Comparison of ENCODE assay signal across 21 mouse cellular contexts in the genomic region with DNA sequence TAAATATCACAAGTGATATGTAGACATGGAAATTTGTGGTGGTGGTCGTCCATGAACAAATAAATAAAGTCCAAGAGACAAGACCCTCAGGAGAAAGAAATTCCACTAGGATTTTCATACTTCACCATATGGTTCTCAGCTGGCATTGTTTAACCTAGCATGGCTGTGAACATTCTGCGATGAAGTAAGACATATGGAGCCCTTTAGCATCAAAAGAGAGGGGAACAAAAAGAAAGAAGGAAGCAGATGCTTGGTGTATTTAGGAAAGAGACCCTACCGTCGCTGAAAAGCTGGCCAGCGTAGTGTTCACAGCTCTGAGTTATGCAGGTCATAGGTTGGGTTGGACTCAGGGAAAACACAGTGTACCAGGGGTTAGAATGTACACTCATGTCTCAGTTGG.
DNase-seq lines count a peak whose midpoint lies in the region; ATAC-seq and TF ChIP-seq lines count a peak whose summit lies in the region.
"Had no signal": no experiment of that assay in that cellular context is flagged by ENCODE, and none has a peak within 500 bp of the region (broad histone marks: within the 10 kb centered on the region; RNA-seq: fewer than 3 reads in every experiment).

No protein-coding gene starts in this region.

- no peaks in the 10 kb centered on the region for H3K36me3 ChIP-seq in embryonic facial prominence, embryonic 11.5 days (replicated peaks; ENCODE audit: control insufficient read depth, insufficient read depth, low read depth, low read length)
- no peaks in the 10 kb centered on the region for H3K36me3 ChIP-seq in embryonic facial prominence, embryonic 10.5 days (replicated peaks)
- no peaks in the 10 kb centered on the region for H3K36me3 ChIP-seq in hindbrain, embryonic 11.5 days (ENCODE audit: control insufficient read depth, insufficient read depth, low read length)
- H3K36me3 ChIP-seq in hindbrain, postnatal 0 days (ENCODE audit: insufficient read depth, low read length) = no peaks in the 10 kb centered on the region
- H3K36me3 ChIP-seq in intestine, embryonic 16.5 days (ENCODE audit: control insufficient read depth, insufficient read depth, low read length) = no peaks in the 10 kb centered on the region
- H3K36me3 ChIP-seq: embryonic facial prominence, embryonic 15.5 days; heart, embryonic 10.5 days; hindbrain, embryonic 13.5 days; intestine, embryonic 15.5 days had no signal

- no peak overlapping the region for H3K4me3 ChIP-seq in embryonic facial prominence, embryonic 11.5 days (ENCODE audit: low read depth, low read length)
- H3K4me3 ChIP-seq in embryonic facial prominence, embryonic 10.5 days = no peak overlapping the region
- no peak overlapping the region for H3K4me3 ChIP-seq in hindbrain, embryonic 11.5 days (ENCODE audit: low read depth, low read length)
- H3K4me3 ChIP-seq in hindbrain, postnatal 0 days (ENCODE audit: low read length) = no peak overlapping the region
- H3K4me3 ChIP-seq in intestine, embryonic 16.5 days (ENCODE audit: low read length) = no peak overlapping the region
- H3K4me3 ChIP-seq: embryonic facial prominence, embryonic 15.5 days; heart, embryonic 10.5 days; hindbrain, embryonic 13.5 days; intestine, embryonic 15.5 days had no signal

- no peaks in the 10 kb centered on the region for H3K4me1 ChIP-seq in embryonic facial prominence, embryonic 11.5 days (ENCODE audit: control insufficient read depth, insufficient read depth, low read length)
- no peaks in the 10 kb centered on the region for H3K4me1 ChIP-seq in embryonic facial prominence, embryonic 10.5 days
- H3K4me1 ChIP-seq in hindbrain, embryonic 11.5 days (replicated peaks; ENCODE audit: control insufficient read depth, insufficient read depth, low read length) = no peaks in the 10 kb centered on the region
- no peaks in the 10 kb centered on the region for H3K4me1 ChIP-seq in hindbrain, postnatal 0 days (ENCODE audit: insufficient read depth, low read length)
- H3K4me1 ChIP-seq in intestine, embryonic 16.5 days (ENCODE audit: control insufficient read depth, insufficient read depth, low read length) = no peaks in the 10 kb centered on the region
- H3K4me1 ChIP-seq: embryonic facial prominence, embryonic 15.5 days; heart, embryonic 10.5 days; hindbrain, embryonic 13.5 days; intestine, embryonic 15.5 days had no signal

- H3K9me3 ChIP-seq in embryonic facial prominence, embryonic 11.5 days (replicated peaks; ENCODE audit: control insufficient read depth, low read length) = no peaks in the 10 kb centered on the region
- no peaks in the 10 kb centered on the region for H3K9me3 ChIP-seq in embryonic facial prominence, embryonic 10.5 days
- H3K9me3 ChIP-seq in hindbrain, embryonic 11.5 days (ENCODE audit: control insufficient read depth, low read length) = no peaks in the 10 kb centered on the region
- H3K9me3 ChIP-seq in hindbrain, postnatal 0 days (ENCODE audit: low read length) = no peaks in the 10 kb centered on the region
- no peaks in the 10 kb centered on the region for H3K9me3 ChIP-seq in intestine, embryonic 16.5 days (ENCODE audit: control insufficient read depth, low read length)
- H3K9me3 ChIP-seq: embryonic facial prominence, embryonic 15.5 days; heart, embryonic 10.5 days; hindbrain, embryonic 13.5 days; intestine, embryonic 15.5 days had no signal

- H3K27me3 ChIP-seq in embryonic facial prominence, embryonic 11.5 days (ENCODE audit: control insufficient read depth, insufficient read depth, low read length) = no peaks in the 10 kb centered on the region
- H3K27me3 ChIP-seq in embryonic facial prominence, embryonic 10.5 days (replicated peaks; ENCODE audit: low read depth, poor library complexity, severe bottlenecking) = no peaks in the 10 kb centered on the region
- H3K27me3 ChIP-seq in hindbrain, embryonic 11.5 days (ENCODE audit: control insufficient read depth, insufficient read depth, low read length) = no peaks in the 10 kb centered on the region
- no peaks in the 10 kb centered on the region for H3K27me3 ChIP-seq in hindbrain, postnatal 0 days (ENCODE audit: insufficient read depth, low read length)
- H3K27me3 ChIP-seq in intestine, embryonic 16.5 days (replicated peaks; ENCODE audit: control insufficient read depth, insufficient read depth, low read length) = no peaks in the 10 kb centered on the region
- H3K27me3 ChIP-seq: embryonic facial prominence, embryonic 15.5 days; hindbrain, embryonic 13.5 days; intestine, embryonic 15.5 days had no signal

- no peak for TF ChIP-seq CTCF in hindbrain, postnatal 0 days (IDR thresholded peaks at IDR 0.05; ENCODE audit: low read depth)

- H3K4me2 ChIP-seq in embryonic facial prominence, embryonic 11.5 days (ENCODE audit: low read depth, low read length) = no peak overlapping the region
- H3K4me2 ChIP-seq in hindbrain, embryonic 11.5 days (replicated peaks; ENCODE audit: low read depth, low read length) = no peak overlapping the region
- H3K4me2 ChIP-seq in hindbrain, postnatal 0 days (ENCODE audit: low read depth, low read length) = no peak overlapping the region
- no peak overlapping the region for H3K4me2 ChIP-seq in intestine, embryonic 16.5 days (ENCODE audit: low read depth, low read length)
- H3K4me2 ChIP-seq: embryonic facial prominence, embryonic 15.5 days; hindbrain, embryonic 13.5 days; intestine, embryonic 15.5 days had no signal

- no peak overlapping the region for H3K27ac ChIP-seq in embryonic facial prominence, embryonic 11.5 days (replicated peaks; ENCODE audit: low read depth, low read length)
- no peak overlapping the region for H3K27ac ChIP-seq in embryonic facial prominence, embryonic 10.5 days (replicated peaks)
- H3K27ac ChIP-seq in hindbrain, embryonic 11.5 days (ENCODE audit: low read depth, low read length) = no peak overlapping the region
- no peak overlapping the region for H3K27ac ChIP-seq in hindbrain, postnatal 0 days
- H3K27ac ChIP-seq in intestine, embryonic 16.5 days (ENCODE audit: low read length) = no peak overlapping the region
- H3K27ac ChIP-seq: embryonic facial prominence, embryonic 15.5 days; heart, embryonic 10.5 days; hindbrain, embryonic 13.5 days; intestine, embryonic 15.5 days had no signal

- 31% methylated on average over 5 of the region's 5 CpGs for WGBS in embryonic facial prominence, embryonic 11.5 days
- 55% methylated on average over 5 of the region's 5 CpGs for WGBS in embryonic facial prominence, embryonic 10.5 days
- WGBS in hindbrain, embryonic 11.5 days = 54% methylated on average over 5 of the region's 5 CpGs
- 47% methylated on average over 5 of the region's 5 CpGs for WGBS in hindbrain, postnatal 0 days
- 56% methylated on average over 5 of the region's 5 CpGs for WGBS in intestine, embryonic 16.5 days

- ATAC-seq in embryonic facial prominence, embryonic 11.5 days (replicated peaks; ENCODE audit: insufficient number of reproducible peaks, low FRiP score, low TSS enrichment, low read depth) = no peak
- ATAC-seq in hindbrain, embryonic 11.5 days (ENCODE audit: low FRiP score) = peak; percentile 33; the same call in 1 of the 2 replicates
- no peak for ATAC-seq in hindbrain, postnatal 0 days
- ATAC-seq in intestine, embryonic 16.5 days = no peak
- ATAC-seq: intestine, embryonic 15.5 days had no signal

- no peak overlapping the region for H3K9ac ChIP-seq in embryonic facial prominence, embryonic 11.5 days (replicated peaks; ENCODE audit: low read length)
- H3K9ac ChIP-seq in hindbrain, embryonic 11.5 days (ENCODE audit: low read depth, low read length) = no peak overlapping the region
- no peak overlapping the region for H3K9ac ChIP-seq in hindbrain, postnatal 0 days (replicated peaks; ENCODE audit: low read length)
- no peak overlapping the region for H3K9ac ChIP-seq in intestine, embryonic 16.5 days (ENCODE audit: low read depth, low read length)
- H3K9ac ChIP-seq: embryonic facial prominence, embryonic 15.5 days; hindbrain, embryonic 13.5 days; intestine, embryonic 15.5 days had no signal

- DNase-seq in embryonic facial prominence, embryonic 11.5 days (ENCODE audit: low spot score) = peak; percentile 63
- no peak for DNase-seq in embryonic facial prominence, embryonic 10.5 days (ENCODE audit: low spot score)
- DNase-seq in hindbrain, embryonic 11.5 days (ENCODE audit: low spot score) = no peak
- DNase-seq in hindbrain, postnatal 0 days (ENCODE audit: low spot score) = no peak
- DNase-seq in embryo, embryonic 10.5 days (ENCODE audit: low spot score) = peak; percentile 26
- DNase-seq in forelimb bud, embryonic 11.5 days (ENCODE audit: low read depth, low spot score) = peak; percentile 34
- no peak for DNase-seq in lung, postnatal 14 days
- DNase-seq: adrenal gland, postnatal 10 days; cerebellum, adult 18-20 months; cerebellum, adult 9-11 months; cerebellum, postnatal 36 days; gastrocnemius, postnatal 10 days; heart, adult 18-20 months; heart, postnatal 10 days; heart, postnatal 4 days; kidney, adult 2 months had no signal

Comparison
In these comparisons a context has a peak if more than half of its experiments do, and no peak if none do; other contexts are left out.
1. DNase-seq: peak in embryonic facial prominence, embryonic 11.5 days (single experiment), embryo, embryonic 10.5 days (single experiment) and forelimb bud, embryonic 11.5 days (single experiment); none in embryonic facial prominence, embryonic 10.5 days (single experiment), hindbrain, embryonic 11.5 days (single experiment), hindbrain, postnatal 0 days (single experiment) and lung, postnatal 14 days (single experiment).